ENCODE assay signal across 16 mouse cellular contexts in the genomic region with DNA sequence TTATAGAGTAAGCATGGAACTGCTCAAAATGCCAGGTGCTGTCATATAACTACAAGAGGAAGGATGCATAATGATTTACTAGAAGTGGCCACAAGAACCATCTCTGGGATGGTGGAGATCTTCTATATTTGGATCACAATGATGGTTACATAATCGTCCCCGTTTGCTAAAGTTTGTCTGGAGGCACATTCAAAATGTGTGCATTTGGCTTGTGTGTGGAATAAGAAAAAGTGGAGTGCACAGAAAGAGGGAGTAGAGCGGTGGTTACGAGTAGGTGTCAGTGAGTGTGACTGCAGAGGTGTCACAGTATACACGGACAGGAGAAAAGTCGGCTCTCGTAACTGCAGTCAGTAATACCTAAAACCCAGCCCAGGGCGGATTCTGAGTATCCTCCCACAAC.
"Had no signal": no experiment of that assay in that cellular context is flagged by ENCODE, and none has a peak within 500 bp of the region (broad histone marks: within the 10 kb centered on the region; RNA-seq: fewer than 3 reads in every experiment).

No protein-coding gene starts in this region.

- H3K27me3 ChIP-seq: intestine, embryonic 15.5 days; liver, embryonic 15.5 days; neural tube, embryonic 12.5 days had no signal

- H3K4me3 ChIP-seq: intestine, embryonic 15.5 days; layer of hippocampus, adult 2 months; limb, embryonic 10.5 days; liver, embryonic 15.5 days; neural tube, embryonic 12.5 days had no signal

- H3K4me1 ChIP-seq: intestine, embryonic 15.5 days; limb, embryonic 10.5 days; liver, embryonic 15.5 days had no signal

- H3K9me3 ChIP-seq: intestine, embryonic 15.5 days; limb, embryonic 10.5 days; liver, embryonic 15.5 days; neural tube, embryonic 12.5 days had no signal

- H3K9ac ChIP-seq: intestine, embryonic 15.5 days; liver, embryonic 15.5 days; neural tube, embryonic 12.5 days had no signal

- H3K27ac ChIP-seq: intestine, embryonic 15.5 days; layer of hippocampus, adult 2 months; limb, embryonic 10.5 days; liver, embryonic 15.5 days; neural tube, embryonic 12.5 days; stomach, postnatal 0 days had no signal

- H3K36me3 ChIP-seq: intestine, embryonic 15.5 days; limb, embryonic 10.5 days; liver, embryonic 15.5 days; neural tube, embryonic 12.5 days had no signal

- DNase-seq: kidney, adult 18-20 months; kidney, postnatal 10 days; kidney, postnatal 4 days; lung, adult 2 months; lung, postnatal 36 days; right cerebral cortex, postnatal 25 days; thymus, adult 18-20 months; thymus, postnatal 14 days had no signal

- ATAC-seq: intestine, embryonic 15.5 days; lung, postnatal 0 days had no signal

- H3K4me2 ChIP-seq: intestine, embryonic 15.5 days; liver, embryonic 11.5 days; liver, embryonic 15.5 days; neural tube, embryonic 12.5 days had no signal
